Mouse (Mus musculus) intestine, embryonic 15.5 days (tissue): Measurements from ENCODE around the gene Ttll12. TPM values are rescaled to one million over a fixed set of nuclear protein-coding genes. Genes with fewer than 3 reads are reported as not detected.
A peak's percentile ranks its signal among the peaks of the same experiment; 100 is the strongest.

Experiments used
- ATAC-seq: fragments of 200-750 bp; cut with Nextera tagmentation; 2 replicates; pipeline ENCODE4 v1.8.0; 2017; ENCODE audit warnings: moderate TSS enrichment, moderate library complexity
- H3K27ac ChIP-seq: fragments of 300-500 bp; sonication (generic); 2 replicates; pipeline ENCODE4 v1.5.1; 2015; ENCODE audit warnings: mild to moderate bottlenecking, inconsistent platforms
- H3K27me3 ChIP-seq: fragments of 300-500 bp; sonication (generic); replicated peaks from 2 replicates; pipeline ENCODE4 v1.6.1; 2015; ENCODE audit warnings: inconsistent platforms
- H3K36me3 ChIP-seq: fragments of 300-500 bp; sonication (generic); 2 replicates; pipeline ENCODE4 v1.6.1; 2015; ENCODE audit warnings: inconsistent platforms
- H3K4me1 ChIP-seq: fragments of 300-500 bp; sonication (generic); replicated peaks from 2 replicates; pipeline ENCODE4 v1.6.1; 2015; ENCODE audit warnings: inconsistent platforms
- H3K4me2 ChIP-seq: fragments of 300-500 bp; sonication (generic); replicated peaks from 2 replicates; pipeline ENCODE4 v1.6.1; 2015; ENCODE audit warnings: mild to moderate bottlenecking, inconsistent platforms
- H3K4me3 ChIP-seq: fragments of 300-500 bp; sonication (generic); replicated peaks from 2 replicates; pipeline ENCODE4 v1.5.1; 2015; ENCODE audit warnings: inconsistent platforms
- H3K9ac ChIP-seq: fragments of 300-500 bp; sonication (generic); 2 replicates; pipeline ENCODE4 v1.6.1; 2015; ENCODE audit warnings: inconsistent platforms
- H3K9me3 ChIP-seq: fragments of 300-500 bp; sonication (generic); 2 replicates; pipeline ENCODE4 v1.6.1; 2016; ENCODE audit warnings: inconsistent platforms
- WGBS: fragments of 180-500 bp; shearing (Covaris S2); methylation state at CpG from one replicate; pipeline ENCODE4 v1.1.7; 2015; 5-methylcytosine and 5-hydroxymethylcytosine counted together
- polyA plus RNA-seq: library from polyadenylated mRNA; unstranded; fragments of >200 nt; fragmentation: Nextera tagmentation; extraction: Ambion mirVana; gene quantifications from 2 replicates; pipeline ENCODE4 v1.2.1, GENCODE M21; 2015

Ttll12 gene
- polyA plus RNA-seq, 1 experiment from 2014 or later: 31.0 TPM

- 0 out of 2 replicates have a peak, but pooled peaks cover 3% of the 10 kb centered on the region for H3K4me1 ChIP-seq
- no peak overlapping the region for H3K4me2 ChIP-seq
- H3K4me3 ChIP-seq: no peak overlapping the region
- peaks cover 16% of the 10 kb centered on the region; the same call in 1 of the 2 replicates for H3K36me3 ChIP-seq
- H3K9me3 ChIP-seq: no peaks in the 10 kb centered on the region
- no peak overlapping the region for H3K9ac ChIP-seq
- no peak overlapping the region for H3K27ac ChIP-seq
- ATAC-seq: no peak
- H3K27me3 ChIP-seq: no peaks in the 10 kb centered on the region
Observed at GRCm38 (mm10) chr15:83553831-83554230, 41.1 kb downstream of the Ttll12 start.

- H3K4me1 ChIP-seq: no peaks in the 10 kb centered on the region
- H3K9me3 ChIP-seq: no peaks in the 10 kb centered on the region
- no peaks in the 10 kb centered on the region for H3K27me3 ChIP-seq
- no peak overlapping the region for H3K9ac ChIP-seq
- no peak overlapping the region for H3K4me2 ChIP-seq
- H3K4me3 ChIP-seq: no peak overlapping the region
- no peak overlapping the region for H3K27ac ChIP-seq
- no peak for ATAC-seq
- H3K36me3 ChIP-seq: peaks cover 36% of the 10 kb centered on the region
- 84% methylated on average over 2 of the region's 2 CpGs for WGBS
Observed at GRCm38 (mm10) chr15:83550137-83550536, 44.8 kb downstream of the Ttll12 start.

GRCm38 (mm10) chr15:83547144-83547543 is 47.8 kb downstream of the Ttll12 start:
- no peak overlapping the region for H3K9ac ChIP-seq
- H3K36me3 ChIP-seq: peaks cover 31% of the 10 kb centered on the region
- H3K4me2 ChIP-seq: no peak overlapping the region
- WGBS: 88% methylated on average over 8 of the region's 8 CpGs
- no peaks in the 10 kb centered on the region for H3K9me3 ChIP-seq
- no peak overlapping the region for H3K4me3 ChIP-seq
- no peaks in the 10 kb centered on the region for H3K27me3 ChIP-seq
- no peak overlapping the region for H3K27ac ChIP-seq
- ATAC-seq: no peak
- no peaks in the 10 kb centered on the region for H3K4me1 ChIP-seq

GRCm38 (mm10) chr15:83546029-83546428 is 48.9 kb downstream of the Ttll12 start:
- ATAC-seq: no peak
- no peaks in the 10 kb centered on the region for H3K9me3 ChIP-seq
- H3K9ac ChIP-seq: no peak overlapping the region
- H3K4me2 ChIP-seq: no peak overlapping the region
- H3K4me3 ChIP-seq: no peak overlapping the region
- peaks cover 31% of the 10 kb centered on the region for H3K36me3 ChIP-seq
- no peaks in the 10 kb centered on the region for H3K4me1 ChIP-seq
- H3K27ac ChIP-seq: no peak overlapping the region
- H3K27me3 ChIP-seq: no peaks in the 10 kb centered on the region
- WGBS: 94% methylated on average over 7 of the region's 7 CpGs

- Histone ChIP-seq H3K36me3 (peaks cover 6% of the 10 kb centered on the region), H3K4me2 (no peak overlapping the region), H3K27me3 (no peaks in the 10 kb centered on the region), H3K9ac (no peak overlapping the region), H3K4me1 (no peaks in the 10 kb centered on the region), H3K4me3 (no peak overlapping the region), H3K9me3 (no peaks in the 10 kb centered on the region), H3K27ac (no peak overlapping the region)
- WGBS: 70% methylated on average over 9 of the region's 9 CpGs
- ATAC-seq: no peak
Observed at GRCm38 (mm10) chr15:83541647-83542287, 53.2 kb downstream of the Ttll12 start.

GRCm38 (mm10) chr15:83539905-83540304 is 55.1 kb downstream of the Ttll12 start:
- no peak for ATAC-seq
- no peak overlapping the region for H3K4me2 ChIP-seq

GRCm38 (mm10) chr15:83538855-83539254 is 56.1 kb downstream of the Ttll12 start:
- Histone ChIP-seq H3K4me2 (no peak overlapping the region), H3K4me3 (no peak overlapping the region)

More at GRCm38 (mm10) chr15:83539905-83540304, 55.1 kb downstream of the Ttll12 start:
- Histone ChIP-seq H3K27me3 (no peaks in the 10 kb centered on the region), H3K4me1 (no peaks in the 10 kb centered on the region; the same call in 1 of the 2 replicates), H3K4me3 (no peak overlapping the region), H3K27ac (no peak overlapping the region), H3K9ac (no peak overlapping the region), H3K36me3 (no peaks in the 10 kb centered on the region), H3K9me3 (no peaks in the 10 kb centered on the region)
- 65% methylated on average over 4 of the region's 4 CpGs for WGBS

GRCm38 (mm10) chr15:83535890-83536231 is 59.1 kb downstream of the Ttll12 start:
- 79% methylated on average over 6 of the region's 6 CpGs for WGBS
- H3K9ac ChIP-seq: no peak overlapping the region
- H3K4me2 ChIP-seq: no peak overlapping the region
- H3K36me3 ChIP-seq: no peaks in the 10 kb centered on the region
- no peak for ATAC-seq
- no peak overlapping the region for H3K27ac ChIP-seq
- H3K4me1 ChIP-seq: peaks cover under 1% of the 10 kb centered on the region; the same call in 1 of the 2 replicates
- H3K27me3 ChIP-seq: no peaks in the 10 kb centered on the region
- no peak overlapping the region for H3K4me3 ChIP-seq
- no peaks in the 10 kb centered on the region for H3K9me3 ChIP-seq

More at GRCm38 (mm10) chr15:83538855-83539254, 56.1 kb downstream of the Ttll12 start:
- H3K9me3 ChIP-seq: no peaks in the 10 kb centered on the region
- WGBS: 88% methylated on average over 2 of the region's 2 CpGs
- H3K4me1 ChIP-seq: no peaks in the 10 kb centered on the region; the same call in 1 of the 2 replicates
- H3K9ac ChIP-seq: no peak overlapping the region
- no peaks in the 10 kb centered on the region for H3K36me3 ChIP-seq
- no peaks in the 10 kb centered on the region for H3K27me3 ChIP-seq
- no peak for ATAC-seq
- no peak overlapping the region for H3K27ac ChIP-seq

GRCm38 (mm10) chr15:83534960-83535889 is 59.7 kb downstream of the Ttll12 start:
- peak; percentile 76 for ATAC-seq
- no peaks in the 10 kb centered on the region for H3K27me3 ChIP-seq
- no peaks in the 10 kb centered on the region for H3K36me3 ChIP-seq
- H3K4me1 ChIP-seq: peaks cover 7% of the 10 kb centered on the region; the same call in 1 of the 2 replicates
- no peak overlapping the region for H3K4me3 ChIP-seq
- no peak overlapping the region for H3K27ac ChIP-seq
- 48% methylated on average over 17 of the region's 17 CpGs for WGBS
- no peaks in the 10 kb centered on the region for H3K9me3 ChIP-seq
- no peak overlapping the region for H3K4me2 ChIP-seq
- H3K9ac ChIP-seq: no peak overlapping the region

- 82% methylated on average over 7 of the region's 7 CpGs for WGBS
Observed at GRCm38 (mm10) chr15:83532606-83533005, 62.4 kb downstream of the Ttll12 start.

GRCm38 (mm10) chr15:83531961-83532469 is 62.9 kb downstream of the Ttll12 start:
- no peak for ATAC-seq
- Histone ChIP-seq H3K36me3 (no peaks in the 10 kb centered on the region), H3K9ac (no peak overlapping the region), H3K4me3 (no peak overlapping the region), H3K4me2 (no peak overlapping the region), H3K9me3 (no peaks in the 10 kb centered on the region), H3K4me1 (peaks cover 12% of the 10 kb centered on the region), H3K27ac (no peak overlapping the region), H3K27me3 (peaks cover 14% of the 10 kb centered on the region)
- WGBS: 85% methylated on average over 5 of the region's 5 CpGs

More at GRCm38 (mm10) chr15:83532606-83533005, 62.4 kb downstream of the Ttll12 start:
- Histone ChIP-seq H3K9ac (no peak overlapping the region), H3K36me3 (no peaks in the 10 kb centered on the region), H3K4me3 (no peak overlapping the region), H3K9me3 (no peaks in the 10 kb centered on the region), H3K27ac (no peak overlapping the region), H3K27me3 (peaks cover 9% of the 10 kb centered on the region), H3K4me2 (no peak overlapping the region), H3K4me1 (peaks cover 8% of the 10 kb centered on the region; the same call in 1 of the 2 replicates)
- ATAC-seq: no peak

- H3K4me3 ChIP-seq: no peak overlapping the region
- no peaks in the 10 kb centered on the region for H3K9me3 ChIP-seq
- 49% methylated on average over 6 of the region's 6 CpGs for WGBS
- 0 out of 2 replicates have a peak overlapping the region, but pooled peaks have one; percentile 13 for H3K27ac ChIP-seq
- no peak overlapping the region for H3K9ac ChIP-seq
- H3K36me3 ChIP-seq: no peaks in the 10 kb centered on the region
- H3K4me1 ChIP-seq: peaks cover 22% of the 10 kb centered on the region
- peaks cover 25% of the 10 kb centered on the region for H3K27me3 ChIP-seq
- no peak for ATAC-seq
- H3K4me2 ChIP-seq: no peak overlapping the region
Observed at GRCm38 (mm10) chr15:83530688-83531087, 64.3 kb downstream of the Ttll12 start.
